Mouse (Mus musculus) kidney, adult 8-10 months (tissue): Measurements from ENCODE around the gene Zbtb22.

Experiments
- DNase-seq, 2 experiments: peaks; one replicate each; pipeline ENCODE4 v3.0.0; 2022

Zbtb22 gene

GRCm38 (mm10) chr17:33924577-33925283, 9.0 kb downstream of the Zbtb22 start:
- peak in 1 of 2 experiments; percentile 65 for DNase-seq

GRCm38 (mm10) chr17:33925406-33926116, 9.9 kb downstream of the Zbtb22 start:
- no peak for DNase-seq

GRCm38 (mm10) chr17:33926207-33926932, 10.7 kb downstream of the Zbtb22 start:
- DNase-seq = peak in 1 of 2 experiments; percentile 60

GRCm38 (mm10) chr17:33928251-33928947, 12.7 kb downstream of the Zbtb22 start:
- DNase-seq = no peak

- DNase-seq = peak; percentile 87 to 91
Measured at GRCm38 (mm10) chr17:33929371-33930279, 13.9 kb downstream of the Zbtb22 start, which contains the start of gene Rgl2. Rgl2 (plus strand) TSS chr17:33929543.

- DNase-seq = peak; percentile 74 to 81
Measured at GRCm38 (mm10) chr17:33930280-33931158, 14.8 kb downstream of the Zbtb22 start.

- DNase-seq = no peak
Measured at GRCm38 (mm10) chr17:33931159-33931866, 15.6 kb downstream of the Zbtb22 start.

- no peak for DNase-seq
Measured at GRCm38 (mm10) chr17:33931947-33932346, 16.2 kb downstream of the Zbtb22 start.

- no peak for DNase-seq
Measured at GRCm38 (mm10) chr17:33932448-33932847, 16.7 kb downstream of the Zbtb22 start.

- no peak for DNase-seq
Measured at GRCm38 (mm10) chr17:33932970-33933369, 17.3 kb downstream of the Zbtb22 start.

GRCm38 (mm10) chr17:33935422-33936055, 19.8 kb downstream of the Zbtb22 start:
- DNase-seq = no peak

- DNase-seq = no peak
Measured at GRCm38 (mm10) chr17:33936993-33937392, 21.3 kb downstream of the Zbtb22 start.

GRCm38 (mm10) chr17:33938783-33939182, 23.1 kb downstream of the Zbtb22 start:
- DNase-seq = no peak

- peak; percentile 86 to 91 for DNase-seq
Measured at GRCm38 (mm10) chr17:33940206-33940805, 24.6 kb downstream of the Zbtb22 start, which contains the start of the genes Pfdn6 and Wdr46. Pfdn6 (minus strand) TSS chr17:33940343. Wdr46 (plus strand) TSS chr17:33940660.

- DNase-seq = no peak
Measured at GRCm38 (mm10) chr17:33940981-33941380, 25.3 kb downstream of the Zbtb22 start.

GRCm38 (mm10) chr17:33941381-33941780, 25.7 kb downstream of the Zbtb22 start:
- no peak for DNase-seq

- DNase-seq = no peak
Measured at GRCm38 (mm10) chr17:33943454-33943853, 27.8 kb downstream of the Zbtb22 start.

GRCm38 (mm10) chr17:33947430-33948089, 31.9 kb downstream of the Zbtb22 start:
- DNase-seq = no peak
